Mouse (Mus musculus) embryonic facial prominence, embryonic 15.5 days (tissue): ENCODE data around the gene Bloc1s4. TPM values are rescaled to one million over a fixed set of nuclear protein-coding genes. Genes with fewer than 3 reads are reported as not detected.

ENCODE experiments used
- polyA plus RNA-seq: library from polyadenylated mRNA; unstranded; fragments of >200 nt; fragmentation: Nextera tagmentation; extraction: Ambion mirVana; gene quantifications from 2 replicates; pipeline ENCODE4 v1.2.1, GENCODE M21; 2015

Gene Bloc1s4
- polyA plus RNA-seq, 1 experiment from 2014 or later, result 31.2 TPM

Other genes with a start within 250 kb of the Bloc1s4 start
- gene Tbc1d14, start 155.4 kb downstream of the Bloc1s4 start, polyA plus RNA-seq, result 40.3 and 41.3 TPM in 2 replicates
- gene D5Ertd579e, start 52.6 kb downstream of the Bloc1s4 start, polyA plus RNA-seq, result 18.3 and 18.6 TPM in 2 replicates
- gene Mrfap1, start 48.1 kb upstream of the Bloc1s4 start, polyA plus RNA-seq, result 531 and 564 TPM in 2 replicates
- 22.1 and 24.9 TPM in 2 replicates for gene Man2b2, start 82.0 kb upstream of the Bloc1s4 start, polyA plus RNA-seq
- 0.92 and 1.0 TPM in 2 replicates for gene Ppp2r2c, start 119.9 kb upstream of the Bloc1s4 start, polyA plus RNA-seq
- gene Wfs1, start 240.6 kb upstream of the Bloc1s4 start, polyA plus RNA-seq, result 12.5 and 13.3 TPM in 2 replicates